18 mouse cellular contexts compared by ENCODE assay signal in the genomic region with DNA sequence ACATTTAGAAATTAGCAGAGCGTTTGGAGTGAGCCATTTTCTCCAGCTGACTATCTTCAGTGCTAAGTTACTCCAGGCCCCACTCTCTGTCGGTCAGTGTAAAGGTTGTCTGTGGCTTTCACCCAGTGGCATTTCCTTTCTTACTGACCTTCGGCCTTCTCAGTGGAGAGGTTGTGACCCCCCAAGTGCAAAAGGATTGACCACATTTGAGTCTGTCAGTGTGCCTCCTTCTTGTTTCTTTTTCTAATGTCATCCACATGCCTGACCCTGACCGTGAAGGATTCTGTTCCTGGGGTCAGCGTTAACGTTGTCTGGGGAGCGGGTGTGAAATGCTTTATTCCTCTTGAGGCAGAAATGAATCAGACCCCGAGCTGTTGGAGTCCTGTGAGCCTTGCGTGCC.
DNase-seq lines count a peak whose midpoint lies in the region; ATAC-seq lines count a peak whose summit lies in the region.
"Had no signal": no experiment of that assay in that cellular context is flagged by ENCODE, and none has a peak within 500 bp of the region (broad histone marks: within the 10 kb centered on the region; RNA-seq: fewer than 3 reads in every experiment).

No protein-coding gene starts in this region.

- no peaks in the 10 kb centered on the region for H3K9me3 ChIP-seq in neural tube, embryonic 15.5 days (replicated peaks)
- H3K9me3 ChIP-seq in liver, embryonic 12.5 days (replicated peaks): no peaks in the 10 kb centered on the region
- H3K9me3 ChIP-seq: forebrain, embryonic 12.5 days had no signal

- 46% methylated on average over 9 of the region's 9 CpGs for WGBS in neural tube, embryonic 15.5 days
- WGBS in liver, embryonic 12.5 days (ENCODE audit: insufficient replicate concordance): 58% methylated on average over 9 of the region's 9 CpGs

- no peaks in the 10 kb centered on the region for H3K4me1 ChIP-seq in neural tube, embryonic 15.5 days
- no peaks in the 10 kb centered on the region for H3K4me1 ChIP-seq in liver, embryonic 12.5 days
- H3K4me1 ChIP-seq: forebrain, embryonic 12.5 days had no signal

- ATAC-seq in neural tube, embryonic 15.5 days (ENCODE audit: low FRiP score): no peak
- ATAC-seq in liver, embryonic 12.5 days: no peak
- ATAC-seq: liver, postnatal 0 days had no signal

- DNase-seq in neural tube, embryonic 10.5 days (ENCODE audit: extremely low spot score, low spot score): peak; percentile 55
- peak; percentile 36 for DNase-seq in forelimb bud, embryonic 11.5 days (ENCODE audit: low read depth, low spot score)
- DNase-seq in lung, postnatal 10 days: peak; percentile 40
- no peak for DNase-seq in left cerebral cortex, postnatal 36 days (ENCODE audit: low spot score in 2 of 2)
- no peak for DNase-seq in urinary bladder, postnatal 4 days (ENCODE audit: low spot score in 2 of 2)
- DNase-seq: cerebellum, adult 8-10 months; gastrocnemius, postnatal 14 days; heart, adult 18-20 months; heart, postnatal 36 days; kidney, adult 18-20 months; kidney, postnatal 10 days; layer of hippocampus, postnatal 36 days; liver; liver, postnatal 0 days; thymus, adult 18-20 months had no signal

- intact Hi-C loops in left cerebral cortex, postnatal 36 days (cut with DNase I): no loop called here

- no peak overlapping the region for H3K4me3 ChIP-seq in neural tube, embryonic 15.5 days (replicated peaks)
- H3K4me3 ChIP-seq in liver, embryonic 12.5 days: no peak overlapping the region
- H3K4me3 ChIP-seq: forebrain, embryonic 12.5 days had no signal

- H3K27ac ChIP-seq in neural tube, embryonic 15.5 days (replicated peaks): no peak overlapping the region
- no peak overlapping the region for H3K27ac ChIP-seq in liver, embryonic 12.5 days
- H3K27ac ChIP-seq: forebrain, embryonic 12.5 days had no signal

- no peaks in the 10 kb centered on the region for H3K36me3 ChIP-seq in neural tube, embryonic 15.5 days
- no peaks in the 10 kb centered on the region for H3K36me3 ChIP-seq in liver, embryonic 12.5 days
- H3K36me3 ChIP-seq: forebrain, embryonic 12.5 days had no signal

- no peak overlapping the region for H3K4me2 ChIP-seq in neural tube, embryonic 15.5 days
- H3K4me2 ChIP-seq in liver, embryonic 12.5 days: no peak overlapping the region
- H3K4me2 ChIP-seq: forebrain, embryonic 12.5 days had no signal

- H3K9ac ChIP-seq in neural tube, embryonic 15.5 days (replicated peaks): no peak overlapping the region
- no peak overlapping the region for H3K9ac ChIP-seq in liver, embryonic 12.5 days
- H3K9ac ChIP-seq: forebrain, embryonic 12.5 days; liver, postnatal 0 days had no signal

- no peaks in the 10 kb centered on the region for H3K27me3 ChIP-seq in neural tube, embryonic 15.5 days (replicated peaks)
- no peaks in the 10 kb centered on the region for H3K27me3 ChIP-seq in liver, embryonic 12.5 days (replicated peaks)
- H3K27me3 ChIP-seq: forebrain, embryonic 12.5 days had no signal

Comparison
In these comparisons a context has a peak if more than half of its experiments do, and no peak if none do; other contexts are left out.
1. DNase-seq: peak in neural tube, embryonic 10.5 days (single experiment), forelimb bud, embryonic 11.5 days (single experiment) and lung, postnatal 10 days (single experiment); none in left cerebral cortex, postnatal 36 days (0 of 2) and urinary bladder, postnatal 4 days (0 of 2).